Mouse (Mus musculus): ENCODE measurements around the gene Cks1b. TPM values are rescaled to one million over a fixed set of nuclear protein-coding genes. Genes with fewer than 3 reads are reported as not detected.

The Cks1b gene
- total RNA-seq, 2 experiments from 2014 or later: 3.1 TPM

GRCm38 (mm10) chr3:89425141-89425525, 7.0 kb upstream of the Cks1b start:
- no peak for DNase-seq

- DNase-seq: no peak
Measured at GRCm38 (mm10) chr3:89424416-89425140, 6.4 kb upstream of the Cks1b start.

GRCm38 (mm10) chr3:89422556-89423205, 4.5 kb upstream of the Cks1b start:
- DNase-seq: no peak

- no peak for DNase-seq
Measured at GRCm38 (mm10) chr3:89421810-89422473, 3.8 kb upstream of the Cks1b start.

- DNase-seq: peak; percentile 59 to 66
Measured at GRCm38 (mm10) chr3:89421002-89421774, 3.0 kb upstream of the Cks1b start.

GRCm38 (mm10) chr3:89420421-89420820, 2.2 kb upstream of the Cks1b start:
- no peak for DNase-seq

GRCm38 (mm10) chr3:89419981-89420380, 1.8 kb upstream of the Cks1b start:
- no peak for DNase-seq

GRCm38 (mm10) chr3:89419571-89419970, 1.4 kb upstream of the Cks1b start:
- no peak for DNase-seq

GRCm38 (mm10) chr3:89418861-89419250, 673 bp upstream of the Cks1b start:
- DNase-seq: no peak

- DNase-seq: no peak
Measured at GRCm38 (mm10) chr3:89417840-89418169, 378 bp downstream of the Cks1b start.

- no peak for DNase-seq
Measured at GRCm38 (mm10) chr3:89417131-89417530, 1.1 kb downstream of the Cks1b start.

- DNase-seq: no peak
Measured at GRCm38 (mm10) chr3:89416158-89416557, 2.0 kb downstream of the Cks1b start.

- DNase-seq: peak; percentile 96 to 99
Measured at GRCm38 (mm10) chr3:89411490-89412393, 6.4 kb downstream of the Cks1b start, which contains the start of gene Flad1. Gene Flad1 (minus strand): TSS chr3:89411870.

GRCm38 (mm10) chr3:89410864-89411263, 7.3 kb downstream of the Cks1b start:
- DNase-seq: no peak

GRCm38 (mm10) chr3:89409701-89410100, 8.5 kb downstream of the Cks1b start:
- no peak for DNase-seq

- DNase-seq: no peak
Measured at GRCm38 (mm10) chr3:89408448-89408847, 9.7 kb downstream of the Cks1b start.

- DNase-seq: no peak
Measured at GRCm38 (mm10) chr3:89406887-89407286, 11.3 kb downstream of the Cks1b start.

- no peak for DNase-seq
Measured at GRCm38 (mm10) chr3:89402693-89403092, 15.5 kb downstream of the Cks1b start, which contains the start of gene Lenep. Gene Lenep (minus strand): TSS chr3:89402793.

GRCm38 (mm10) chr3:89401329-89401728, 16.9 kb downstream of the Cks1b start:
- DNase-seq: no peak

GRCm38 (mm10) chr3:89396654-89397005, 21.6 kb downstream of the Cks1b start:
- DNase-seq: no peak

- DNase-seq: no peak
Measured at GRCm38 (mm10) chr3:89395806-89396653, 22.2 kb downstream of the Cks1b start.

Measured in layer of hippocampus, postnatal 36 days (tissue).